8 mouse cellular contexts compared by ENCODE assay signal in genomic region chr10:96617221-96617950, GRCm38 (mm10). TPM values are rescaled to one million over a fixed set of nuclear protein-coding genes. Genes with fewer than 3 reads are reported as not detected.
DNase-seq lines count a peak whose midpoint lies in the region; ATAC-seq and TF ChIP-seq lines count a peak whose summit lies in the region.

No protein-coding gene starts in this region.

- H3K9ac ChIP-seq in intestine, embryonic 15.5 days: peak overlapping the region; percentile 100
- H3K9ac ChIP-seq in liver, embryonic 11.5 days (ENCODE audit: low read depth, low read length): peak overlapping the region; percentile 92

- ATAC-seq in frontal cortex, adult (ENCODE audit: low TSS enrichment): peak; percentile 6; the same call in 1 of the 2 replicates
- ATAC-seq in intestine, embryonic 15.5 days: peak; percentile 43
- ATAC-seq in liver, embryonic 11.5 days (replicated peaks; ENCODE audit: low FRiP score): peak; percentile 42

- peak overlapping the region; percentile 94 for H3K27ac ChIP-seq in intestine, embryonic 15.5 days
- peak overlapping the region; percentile 90 for H3K27ac ChIP-seq in liver, embryonic 11.5 days (ENCODE audit: low read depth, low read length)
- H3K27ac ChIP-seq in thymus, adult 2 months (ENCODE audit: control insufficient read depth, insufficient read depth, low read length): peak overlapping the region; percentile 97

- H3K4me1 ChIP-seq in intestine, embryonic 15.5 days (replicated peaks): peaks cover 12% of the 10 kb centered on the region; the same call in 1 of the 2 replicates
- peaks cover 10% of the 10 kb centered on the region for H3K4me1 ChIP-seq in liver, embryonic 11.5 days (replicated peaks; ENCODE audit: control insufficient read depth, insufficient read depth, low read length)
- peaks cover 5% of the 10 kb centered on the region for H3K4me1 ChIP-seq in thymus, adult 2 months (replicated peaks; ENCODE audit: control insufficient read depth, insufficient read depth, low read length)

- no peak for TF ChIP-seq POLR2A in thymus, adult 2 months (IDR thresholded peaks at IDR 0.05; ENCODE audit: control insufficient read depth, extremely low read depth, insufficient read depth, low read length, poor library complexity)

- H3K36me3 ChIP-seq in intestine, embryonic 15.5 days: no peaks in the 10 kb centered on the region; the same call in 1 of the 2 replicates
- H3K36me3 ChIP-seq in liver, embryonic 11.5 days (ENCODE audit: control insufficient read depth, insufficient read depth, low read length): peaks cover 5% of the 10 kb centered on the region; the same call in 1 of the 2 replicates
- peaks cover 26% of the 10 kb centered on the region for H3K36me3 ChIP-seq in thymus, adult 2 months (ENCODE audit: control insufficient read depth, insufficient read depth, low read length)

- peak overlapping the region; percentile 98 for H3K4me3 ChIP-seq in intestine, embryonic 15.5 days (replicated peaks)
- peak overlapping the region; percentile 92 for H3K4me3 ChIP-seq in liver, embryonic 11.5 days (ENCODE audit: low read depth, low read length)
- peak overlapping the region; percentile 96 for H3K4me3 ChIP-seq in thymus, adult 2 months (ENCODE audit: control insufficient read depth, insufficient read depth, low read length)

- under 1% methylated on average over 78 of the region's 78 CpGs for WGBS in intestine, embryonic 15.5 days
- WGBS in liver, embryonic 11.5 days: under 1% methylated on average over 70 of the region's 78 CpGs
- WGBS in thymus, adult 2 months: under 1% methylated on average over 78 of the region's 78 CpGs

- H3K27me3 ChIP-seq in intestine, embryonic 15.5 days (replicated peaks): no peaks in the 10 kb centered on the region
- H3K27me3 ChIP-seq in liver, embryonic 11.5 days (replicated peaks; ENCODE audit: control insufficient read depth, insufficient read depth, low read length): no peaks in the 10 kb centered on the region
- H3K27me3 ChIP-seq in thymus, adult 2 months (ENCODE audit: control insufficient read depth, insufficient read depth, low read length): no peaks in the 10 kb centered on the region

- H3K9me3 ChIP-seq in intestine, embryonic 15.5 days: no peaks in the 10 kb centered on the region
- no peaks in the 10 kb centered on the region for H3K9me3 ChIP-seq in liver, embryonic 11.5 days (ENCODE audit: control insufficient read depth, low read length)

- DNase-seq in frontal cortex, adult 2 months (ENCODE audit: extremely low spot score in 1 of 2, low spot score in 1 of 2): no peak
- DNase-seq in cerebellum, adult 9-11 months: peak; percentile 60
- peak; percentile 46 for DNase-seq in gastrocnemius, postnatal 14 days
- DNase-seq in liver, embryonic 11.5 days (ENCODE audit: low spot score): peak; percentile 69
- peak; percentile 77 for DNase-seq in naive thymus-derived CD4-positive, alpha-beta T cell, adult 2 months (ENCODE audit: low read depth)
- DNase-seq in thymus, adult 2 months: peak; percentile 57

- peak overlapping the region; percentile 44 for H3K4me2 ChIP-seq in intestine, embryonic 15.5 days (replicated peaks)
- peak overlapping the region; percentile 83 for H3K4me2 ChIP-seq in liver, embryonic 11.5 days

- intact Hi-C loops in gastrocnemius, postnatal 14 days (cut with DNase I; ENCODE audit: low total_unique reads): no loop called here

- TF ChIP-seq CTCF in thymus, adult 2 months (IDR thresholded peaks at IDR 0.05; ENCODE audit: borderline replicate concordance, control insufficient read depth, extremely low read depth, insufficient read depth, low read length, poor library complexity): no peak

RNA-seq across cellular contexts. Expression of gene Btg1, which starts 0.6 kb away (rescaled TPM):
- 41.6 and 51.6 TPM in 2 replicates for polyA plus RNA-seq in frontal cortex, adult 2 months (2012; rRNA removed)
- 10 to 100 TPM; 27.3 to 31.1 TPM for total RNA-seq in gastrocnemius, postnatal 14 days (2021)
- polyA plus RNA-seq in intestine, embryonic 15.5 days (2015; fragmentation: Nextera tagmentation; extraction: Ambion mirVana): 43.9 and 47.9 TPM in 2 replicates
- polyA plus RNA-seq in liver, embryonic 11.5 days (2014; fragmentation: Nextera tagmentation; extraction: Ambion mirVana): 11.8 and 13.3 TPM in 2 replicates
- 78.1 and 106 TPM in 2 replicates for polyA plus RNA-seq in thymus, adult 2 months (2012; rRNA removed)

Comparison
In these comparisons a context has a peak if more than half of its experiments do, and no peak if none do; other contexts are left out.
1. DNase-seq: peak in cerebellum, adult 9-11 months (single experiment), gastrocnemius, postnatal 14 days (single experiment), liver, embryonic 11.5 days (single experiment), naive thymus-derived CD4-positive, alpha-beta T cell, adult 2 months (single experiment) and thymus, adult 2 months (single experiment); none in frontal cortex, adult 2 months (0 of 2).
2. Peak in every context shown above with its lines, with median percentiles within 50 percentile points of each other: ATAC-seq, H3K27ac ChIP-seq and H3K4me3 ChIP-seq.